Mouse (Mus musculus): ENCODE results near the gene Ctcf.

GRCm38 (mm10) chr8:105697196-105697780 is 60.9 kb downstream of the Ctcf start:
- TF ChIP-seq HCFC1 (IDR thresholded peaks at IDR 0.05; ENCODE audit: borderline replicate concordance, insufficient read depth, low read length) (no peak), CHD2 (IDR thresholded peaks at IDR 0.05; ENCODE audit: low read depth, low read length) (no peak)

All from ES-E14 (cell line).